Mouse (Mus musculus) hindbrain, embryonic 11.5 days (tissue): ENCODE data around the gene Tanc1. TPM values are rescaled to one million over a fixed set of nuclear protein-coding genes. Genes with fewer than 3 reads are reported as not detected.

Experiments
- ATAC-seq: fragments of 200-750 bp; cut with Nextera tagmentation; 2 replicates; pipeline ENCODE4 v1.8.0; 2017; ENCODE audit warnings: mild to moderate bottlenecking, moderate TSS enrichment, moderate library complexity; ENCODE audit not compliant: low FRiP score
- DNase-seq: peaks from one replicate; pipeline ENCODE4 v3.0.0-alpha.2; 2015; ENCODE audit warnings: low spot score
- H3K27ac ChIP-seq: fragments of 300-500 bp; sonication (generic); 2 replicates; pipeline ENCODE4 v1.5.1; 2014; ENCODE audit warnings: mild to moderate bottlenecking, low read depth, low read length
- H3K27me3 ChIP-seq: fragments of 300-500 bp; sonication (generic); 2 replicates; pipeline ENCODE4 v1.6.1; 2014; ENCODE audit warnings: mild to moderate bottlenecking, low read length, moderate library complexity, mixed read lengths; ENCODE audit not compliant: control insufficient read depth, insufficient read depth
- H3K36me3 ChIP-seq: fragments of 300-500 bp; sonication (generic); 2 replicates; pipeline ENCODE4 v1.6.1; 2014; ENCODE audit warnings: mild to moderate bottlenecking, low read length, moderate library complexity, mixed read lengths; ENCODE audit not compliant: control insufficient read depth, insufficient read depth
- H3K4me1 ChIP-seq: fragments of 300-500 bp; sonication (generic); replicated peaks from 2 replicates; pipeline ENCODE4 v1.6.1; 2014; ENCODE audit warnings: low read length, mixed read lengths; ENCODE audit not compliant: control insufficient read depth, insufficient read depth
- H3K4me2 ChIP-seq: fragments of 300-500 bp; sonication (generic); replicated peaks from 2 replicates; pipeline ENCODE4 v1.6.1; 2014; ENCODE audit warnings: mild to moderate bottlenecking, low read depth, low read length
- H3K4me3 ChIP-seq: fragments of 300-500 bp; sonication (generic); 2 replicates; pipeline ENCODE4 v1.5.1; 2014; ENCODE audit warnings: low read depth, low read length
- H3K9ac ChIP-seq: fragments of 300-500 bp; sonication (generic); 2 replicates; pipeline ENCODE4 v1.6.1; 2014; ENCODE audit warnings: low read depth, low read length
- H3K9me3 ChIP-seq: fragments of 300-500 bp; sonication (generic); 2 replicates; pipeline ENCODE4 v1.6.1; 2016; ENCODE audit warnings: low read length; ENCODE audit not compliant: control insufficient read depth
- WGBS: fragments of 180-500 bp; shearing (Covaris S2); extraction: QIAGEN DNeasy Blood & Tissue Kit; methylation state at CpG from one replicate; pipeline ENCODE4 v1.1.7; 2014; 5-methylcytosine and 5-hydroxymethylcytosine counted together
- polyA plus RNA-seq: library from polyadenylated mRNA; unstranded; fragments of >200 nt; fragmentation: Nextera tagmentation; extraction: Ambion mirVana; gene quantifications from 2 replicates; pipeline ENCODE4 v1.2.1, GENCODE M21; 2014

Gene Tanc1
- polyA plus RNA-seq, 1 experiment from 2014 or later = 11.2 TPM

- H3K27me3 ChIP-seq = no peaks in the 10 kb centered on the region
- no peak for ATAC-seq
- 93% methylated on average over 13 of the region's 13 CpGs for WGBS
These were observed 157.0 kb downstream of the Tanc1 start for GRCm38 (mm10) chr2:59768661-59769384.

GRCm38 (mm10) chr2:59769385-59769735 lies 157.5 kb downstream of the Tanc1 start:
- H3K4me1 ChIP-seq = 0 out of 2 replicates have a peak, but pooled peaks cover 2% of the 10 kb centered on the region
- H3K27me3 ChIP-seq = no peaks in the 10 kb centered on the region
- H3K9me3 ChIP-seq = no peaks in the 10 kb centered on the region
- no peak overlapping the region for H3K9ac ChIP-seq
- no peaks in the 10 kb centered on the region for H3K36me3 ChIP-seq
- WGBS = 87% methylated on average over 3 of the region's 3 CpGs
- ATAC-seq (no peak), DNase-seq (no peak)
- no peak overlapping the region for H3K4me2 ChIP-seq
- H3K4me3 ChIP-seq = no peak overlapping the region
- no peak overlapping the region for H3K27ac ChIP-seq

More at GRCm38 (mm10) chr2:59768661-59769384, 157.0 kb downstream of the Tanc1 start:
- DNase-seq = no peak
- Histone ChIP-seq H3K4me3 (no peak overlapping the region), H3K4me2 (no peak overlapping the region), H3K9me3 (no peaks in the 10 kb centered on the region), H3K27ac (no peak overlapping the region), H3K36me3 (no peaks in the 10 kb centered on the region), H3K9ac (no peak overlapping the region), H3K4me1 (0 out of 2 replicates have a peak, but pooled peaks cover 2% of the 10 kb centered on the region)

- no peaks in the 10 kb centered on the region for H3K27me3 ChIP-seq
- DNase-seq (no peak), ATAC-seq (peak; percentile 35; the same call in 1 of the 2 replicates)
- H3K4me3 ChIP-seq = no peak overlapping the region
- H3K4me2 ChIP-seq = no peak overlapping the region
- H3K9me3 ChIP-seq = no peaks in the 10 kb centered on the region
- 59% methylated on average over 8 of the region's 8 CpGs for WGBS
- H3K36me3 ChIP-seq = no peaks in the 10 kb centered on the region
- 0 out of 2 replicates have a peak, but pooled peaks cover 2% of the 10 kb centered on the region for H3K4me1 ChIP-seq
- no peak overlapping the region for H3K27ac ChIP-seq
- H3K9ac ChIP-seq = no peak overlapping the region
These were observed 159.9 kb downstream of the Tanc1 start for GRCm38 (mm10) chr2:59771708-59772107.

- Histone ChIP-seq H3K4me2 (no peak overlapping the region), H3K9me3 (no peaks in the 10 kb centered on the region), H3K27ac (peak overlapping the region; percentile 33; the same call in 1 of the 2 replicates), H3K9ac (no peak overlapping the region), H3K4me3 (no peak overlapping the region), H3K27me3 (no peaks in the 10 kb centered on the region), H3K4me1 (0 out of 2 replicates have a peak, but pooled peaks cover 2% of the 10 kb centered on the region), H3K36me3 (no peaks in the 10 kb centered on the region)
- DNase-seq = peak; percentile 36
- WGBS = 31% methylated on average over 12 of the region's 12 CpGs
- ATAC-seq = peak; percentile 61
These were observed 160.4 kb downstream of the Tanc1 start for GRCm38 (mm10) chr2:59772261-59772683.

GRCm38 (mm10) chr2:59774374-59774773 lies 162.5 kb downstream of the Tanc1 start:
- no peak overlapping the region for H3K27ac ChIP-seq
- no peak overlapping the region for H3K4me2 ChIP-seq
- 91% methylated on average over 6 of the region's 6 CpGs for WGBS
- DNase-seq = no peak
- 0 out of 2 replicates have a peak, but pooled peaks cover 2% of the 10 kb centered on the region for H3K4me1 ChIP-seq
- no peaks in the 10 kb centered on the region for H3K36me3 ChIP-seq
- H3K27me3 ChIP-seq = no peaks in the 10 kb centered on the region
- H3K4me3 ChIP-seq = no peak overlapping the region
- ATAC-seq = no peak
- no peaks in the 10 kb centered on the region for H3K9me3 ChIP-seq
- no peak overlapping the region for H3K9ac ChIP-seq

GRCm38 (mm10) chr2:59775148-59775547 lies 163.3 kb downstream of the Tanc1 start:
- no peak overlapping the region for H3K9ac ChIP-seq
- WGBS = 80% methylated on average over 5 of the region's 5 CpGs
- H3K4me1 ChIP-seq = 0 out of 2 replicates have a peak, but pooled peaks cover 2% of the 10 kb centered on the region
- no peak for ATAC-seq
- no peak for DNase-seq
- H3K27ac ChIP-seq = no peak overlapping the region
- H3K4me2 ChIP-seq = no peak overlapping the region
- H3K9me3 ChIP-seq = no peaks in the 10 kb centered on the region
- H3K27me3 ChIP-seq = no peaks in the 10 kb centered on the region
- no peak overlapping the region for H3K4me3 ChIP-seq
- no peaks in the 10 kb centered on the region for H3K36me3 ChIP-seq

GRCm38 (mm10) chr2:59775820-59776219 lies 164.0 kb downstream of the Tanc1 start:
- 69% methylated on average over 6 of the region's 6 CpGs for WGBS
- no peaks in the 10 kb centered on the region for H3K36me3 ChIP-seq
- ATAC-seq = no peak

GRCm38 (mm10) chr2:59779355-59779754 lies 167.5 kb downstream of the Tanc1 start:
- H3K4me2 ChIP-seq = no peak overlapping the region

More at GRCm38 (mm10) chr2:59775820-59776219, 164.0 kb downstream of the Tanc1 start:
- H3K27me3 ChIP-seq = no peaks in the 10 kb centered on the region
- no peak overlapping the region for H3K27ac ChIP-seq
- no peak overlapping the region for H3K4me2 ChIP-seq
- DNase-seq = no peak
- 0 out of 2 replicates have a peak, but pooled peaks cover 2% of the 10 kb centered on the region for H3K4me1 ChIP-seq
- H3K4me3 ChIP-seq = no peak overlapping the region
- no peak overlapping the region for H3K9ac ChIP-seq
- no peaks in the 10 kb centered on the region for H3K9me3 ChIP-seq

GRCm38 (mm10) chr2:59780240-59780639 lies 168.4 kb downstream of the Tanc1 start:
- H3K4me1 ChIP-seq = no peaks in the 10 kb centered on the region
- DNase-seq (no peak), ATAC-seq (no peak)
- H3K4me3 ChIP-seq = no peak overlapping the region
- H3K36me3 ChIP-seq = no peaks in the 10 kb centered on the region
- WGBS = 91% methylated on average over 5 of the region's 5 CpGs
- H3K4me2 ChIP-seq = no peak overlapping the region
- H3K27ac ChIP-seq = no peak overlapping the region
- H3K9ac ChIP-seq = no peak overlapping the region
- no peaks in the 10 kb centered on the region for H3K27me3 ChIP-seq
- H3K9me3 ChIP-seq = no peaks in the 10 kb centered on the region

More at GRCm38 (mm10) chr2:59779355-59779754, 167.5 kb downstream of the Tanc1 start:
- Histone ChIP-seq H3K27ac (no peak overlapping the region), H3K4me1 (no peaks in the 10 kb centered on the region), H3K9me3 (no peaks in the 10 kb centered on the region), H3K9ac (no peak overlapping the region), H3K36me3 (no peaks in the 10 kb centered on the region), H3K27me3 (no peaks in the 10 kb centered on the region), H3K4me3 (no peak overlapping the region)
- no peak for ATAC-seq
- no peak for DNase-seq
- 93% methylated on average over 10 of the region's 10 CpGs for WGBS
